Mouse (Mus musculus): ENCODE results near the gene Tgfa. TPM values are rescaled to one million over a fixed set of nuclear protein-coding genes. Genes with fewer than 3 reads are reported as not detected.

Gene Tgfa
- total RNA-seq (2023), result not detected

GRCm38 (mm10) chr6:86194941-86195932, at the start of gene Tgfa:
TSS of gene Tgfa (plus strand) at chr6:86195223.

Other genes starting within 250 kb of the Tgfa start
- gene Dusp11, start 233.6 kb upstream of the Tgfa start, total RNA-seq (2023), result 239 TPM
- not detected for gene Figla, start 179.1 kb upstream of the Tgfa start, total RNA-seq (2023)
- gene Add2, start 166.5 kb upstream of the Tgfa start, total RNA-seq (2023), result 3.2 TPM
- gene Fam136a, start 170.4 kb downstream of the Tgfa start, total RNA-seq (2023), result 14.9 TPM
- 279 TPM for gene Snrpg, start 176.1 kb downstream of the Tgfa start, total RNA-seq (2023)
- gene Pcyox1, start 201.9 kb downstream of the Tgfa start, total RNA-seq (2023), result 9.4 TPM
- 75.4 TPM for gene Tia1, start 209.0 kb downstream of the Tgfa start, total RNA-seq (2023)
- not detected for gene Gm44790, start 231.4 kb downstream of the Tgfa start, total RNA-seq (2023)
- gene C87436, start 243.2 kb downstream of the Tgfa start, total RNA-seq (2023), result 48.5 TPM